ENCODE assay signal across 19 mouse cellular contexts in the genomic region with DNA sequence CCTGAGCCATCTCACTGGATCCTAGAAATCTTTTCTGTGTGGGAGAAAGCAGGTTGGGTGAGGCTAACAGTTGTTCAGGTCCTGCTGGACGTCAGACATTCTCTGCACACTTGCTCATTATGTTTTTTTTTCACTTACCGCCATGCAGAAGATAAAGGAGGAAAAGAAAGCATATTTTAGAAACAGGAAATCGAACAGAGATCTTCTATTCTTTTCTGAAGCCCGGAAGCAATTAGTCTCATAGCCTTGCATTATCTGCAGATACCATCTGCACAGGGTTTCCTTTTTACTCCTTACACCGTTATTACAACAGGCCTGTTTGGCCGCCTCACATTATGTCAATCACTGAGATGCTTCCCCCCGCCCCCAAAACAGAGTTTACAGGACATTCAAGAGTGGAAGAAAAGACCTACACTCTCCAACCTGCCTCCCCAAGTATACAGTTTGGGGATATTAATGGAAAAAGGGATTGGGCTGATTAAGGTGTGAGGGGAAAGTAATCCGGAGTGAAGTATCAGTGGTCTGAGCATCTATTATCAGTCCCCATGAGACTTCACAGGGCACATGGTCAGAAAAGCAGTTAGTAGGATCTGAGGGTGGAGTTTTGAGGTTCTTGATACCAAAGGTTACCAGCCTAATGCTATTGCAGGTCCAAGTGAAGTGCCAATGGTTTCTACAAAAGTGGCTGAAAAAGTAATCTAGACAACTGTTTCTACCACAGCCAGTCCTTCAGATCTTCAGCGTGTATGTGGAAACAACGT. TPM values are rescaled to one million over a fixed set of nuclear protein-coding genes. Genes with fewer than 3 reads are reported as not detected.
DNase-seq lines count a peak whose midpoint lies in the region; ATAC-seq and TF ChIP-seq lines count a peak whose summit lies in the region.
"Had no signal": no experiment of that assay in that cellular context is flagged by ENCODE, and none has a peak within 500 bp of the region (broad histone marks: within the 10 kb centered on the region; RNA-seq: fewer than 3 reads in every experiment).

No protein-coding gene starts in this region.

- H3K9ac ChIP-seq in heart, embryonic 11.5 days (ENCODE audit: low read depth, low read length), result no peak overlapping the region
- no peak overlapping the region for H3K9ac ChIP-seq in lung, embryonic 14.5 days
- no peak overlapping the region for H3K9ac ChIP-seq in lung, embryonic 16.5 days (ENCODE audit: low read length)
- H3K9ac ChIP-seq: heart, embryonic 12.5 days; hindbrain, embryonic 12.5 days; liver, embryonic 14.5 days; midbrain, embryonic 12.5 days had no signal

- intact Hi-C loops in left cerebral cortex, adult 2 months (cut with DNase I), result no loop called here

- H3K4me3 ChIP-seq in heart, embryonic 11.5 days (ENCODE audit: low read depth, low read length), result no peak overlapping the region
- no peak overlapping the region for H3K4me3 ChIP-seq in lung, embryonic 14.5 days (ENCODE audit: low read depth, low read length)
- H3K4me3 ChIP-seq in lung, embryonic 16.5 days (ENCODE audit: low read length), result no peak overlapping the region
- H3K4me3 ChIP-seq in left cerebral cortex, adult 2 months, result no peak overlapping the region
- H3K4me3 ChIP-seq: heart, embryonic 12.5 days; hindbrain, embryonic 12.5 days; limb, embryonic 10.5 days; midbrain, embryonic 12.5 days had no signal

- H3K4me1 ChIP-seq in heart, embryonic 11.5 days (ENCODE audit: control insufficient read depth, insufficient read depth, low read length), result no peaks in the 10 kb centered on the region
- H3K4me1 ChIP-seq in lung, embryonic 14.5 days (ENCODE audit: insufficient read depth), result no peaks in the 10 kb centered on the region
- H3K4me1 ChIP-seq in lung, embryonic 16.5 days (replicated peaks; ENCODE audit: control insufficient read depth, insufficient read depth, low read length), result no peaks in the 10 kb centered on the region
- H3K4me1 ChIP-seq: heart, embryonic 12.5 days; hindbrain, embryonic 12.5 days; limb, embryonic 10.5 days; midbrain, embryonic 12.5 days had no signal

- no peak overlapping the region for H3K4me2 ChIP-seq in heart, embryonic 11.5 days
- H3K4me2 ChIP-seq in lung, embryonic 14.5 days, result no peak overlapping the region
- H3K4me2 ChIP-seq in lung, embryonic 16.5 days (ENCODE audit: low read depth, low read length), result no peak overlapping the region
- H3K4me2 ChIP-seq: heart, embryonic 12.5 days; hindbrain, embryonic 12.5 days; midbrain, embryonic 12.5 days had no signal

- 49% methylated on average over 10 of the region's 10 CpGs for WGBS in heart, embryonic 11.5 days (ENCODE audit: insufficient replicate concordance)
- 50% methylated on average over 10 of the region's 10 CpGs for WGBS in lung, embryonic 14.5 days
- 53% methylated on average over 10 of the region's 10 CpGs for WGBS in lung, embryonic 16.5 days

- no peak for ATAC-seq in heart, embryonic 11.5 days (replicated peaks; ENCODE audit: insufficient number of reproducible peaks, low FRiP score, low TSS enrichment)
- ATAC-seq in lung, embryonic 14.5 days (ENCODE audit: insufficient read depth), result no peak; the same call in 1 of the 2 replicates
- ATAC-seq in lung, embryonic 16.5 days (ENCODE audit: low read depth), result peak; percentile 66
- ATAC-seq: forebrain, embryonic 16.5 days; intestine, postnatal 0 days had no signal

- TF ChIP-seq CTCF in lung, embryonic 14.5 days (IDR thresholded peaks at IDR 0.05; ENCODE audit: low read depth), result no peak
- TF ChIP-seq CTCF in left cerebral cortex, adult 2 months (IDR thresholded peaks at IDR 0.05), result no peak

- H3K27ac ChIP-seq in heart, embryonic 11.5 days (ENCODE audit: low read depth, low read length), result no peak overlapping the region
- no peak overlapping the region for H3K27ac ChIP-seq in lung, embryonic 14.5 days (ENCODE audit: low read depth)
- H3K27ac ChIP-seq in lung, embryonic 16.5 days (ENCODE audit: low read length), result peak overlapping the region; percentile 39
- H3K27ac ChIP-seq in left cerebral cortex, adult 2 months, result no peak overlapping the region
- H3K27ac ChIP-seq: hindbrain, embryonic 12.5 days; limb, embryonic 10.5 days; liver, embryonic 14.5 days; midbrain, embryonic 12.5 days had no signal

- H3K36me3 ChIP-seq in heart, embryonic 11.5 days (ENCODE audit: control insufficient read depth, insufficient read depth, low read length), result no peaks in the 10 kb centered on the region
- no peaks in the 10 kb centered on the region for H3K36me3 ChIP-seq in lung, embryonic 14.5 days (ENCODE audit: insufficient read depth)
- H3K36me3 ChIP-seq in lung, embryonic 16.5 days (ENCODE audit: control insufficient read depth, insufficient read depth, low read length), result no peaks in the 10 kb centered on the region
- H3K36me3 ChIP-seq: heart, embryonic 12.5 days; hindbrain, embryonic 12.5 days; limb, embryonic 10.5 days; midbrain, embryonic 12.5 days had no signal

- H3K9me3 ChIP-seq in heart, embryonic 11.5 days (replicated peaks; ENCODE audit: control insufficient read depth, low read length), result no peaks in the 10 kb centered on the region
- no peaks in the 10 kb centered on the region for H3K9me3 ChIP-seq in lung, embryonic 14.5 days (ENCODE audit: low read depth, low read length)
- no peaks in the 10 kb centered on the region for H3K9me3 ChIP-seq in lung, embryonic 16.5 days (ENCODE audit: control insufficient read depth, low read length)
- H3K9me3 ChIP-seq: heart, embryonic 12.5 days; hindbrain, embryonic 12.5 days; limb, embryonic 10.5 days; midbrain, embryonic 12.5 days had no signal

- peak; percentile 31 for DNase-seq in heart, adult 11 months
- DNase-seq in lung, embryonic 14.5 days, result peak; percentile 38
- DNase-seq in lung, postnatal 14 days, result no peak
- no peak for DNase-seq in left cerebral cortex, adult 2 months (ENCODE audit: extremely low spot score in 1 of 2, low spot score in 2 of 2)
- no peak for DNase-seq in urinary bladder, postnatal 10 days (ENCODE audit: low spot score)
- no peak for DNase-seq in embryo, embryonic 10 days (ENCODE audit: low spot score)
- DNase-seq: adrenal gland, postnatal 36 days; gastrocnemius, postnatal 10 days; right cerebral cortex, postnatal 25 days; thymus, adult 18-20 months had no signal

- H3K27me3 ChIP-seq in heart, embryonic 11.5 days (ENCODE audit: control insufficient read depth, insufficient read depth, low read length), result no peaks in the 10 kb centered on the region
- H3K27me3 ChIP-seq in lung, embryonic 14.5 days (ENCODE audit: insufficient read depth, low read length), result no peaks in the 10 kb centered on the region
- no peaks in the 10 kb centered on the region for H3K27me3 ChIP-seq in lung, embryonic 16.5 days (ENCODE audit: control insufficient read depth, insufficient read depth, low read depth, low read length)
- H3K27me3 ChIP-seq: heart, embryonic 12.5 days; hindbrain, embryonic 12.5 days; midbrain, embryonic 12.5 days had no signal

RNA-seq across cellular contexts. Expression of gene Hnrnph2, which starts 40.2 kb away (rescaled TPM):
- 83.0 and 125 TPM in 2 replicates for polyA plus RNA-seq in heart, embryonic 11.5 days (2014; fragmentation: Nextera tagmentation; extraction: Ambion mirVana)
- polyA plus RNA-seq in lung, embryonic 14.5 days (2014; fragmentation: Nextera tagmentation; extraction: Ambion mirVana), result 112 TPM in 2 replicates
- 160 and 172 TPM in 2 replicates for polyA plus RNA-seq in lung, embryonic 16.5 days (2015; fragmentation: Nextera tagmentation; extraction: Ambion mirVana)
- 100 to 1,000 TPM; 149 to 161 TPM for total RNA-seq in left cerebral cortex, adult 2 months (2021)

RNA-seq across cellular contexts. Expression of gene Gla, which starts 40.3 kb away (rescaled TPM):
- polyA plus RNA-seq in heart, embryonic 11.5 days (2014; fragmentation: Nextera tagmentation; extraction: Ambion mirVana), result 3.7 TPM in 2 replicates
- polyA plus RNA-seq in lung, embryonic 14.5 days (2014; fragmentation: Nextera tagmentation; extraction: Ambion mirVana), result 3.0 and 5.1 TPM in 2 replicates
- 6.9 TPM in 2 replicates for polyA plus RNA-seq in lung, embryonic 16.5 days (2015; fragmentation: Nextera tagmentation; extraction: Ambion mirVana)
- 10 to 100 TPM; 11.0 to 12.2 TPM for total RNA-seq in left cerebral cortex, adult 2 months (2021)

RNA-seq across cellular contexts. Expression of gene Armcx4, which starts 45.1 kb away (rescaled TPM):
- polyA plus RNA-seq in heart, embryonic 11.5 days (2014; fragmentation: Nextera tagmentation; extraction: Ambion mirVana), result 4.6 and 5.1 TPM in 2 replicates
- polyA plus RNA-seq in lung, embryonic 14.5 days (2014; fragmentation: Nextera tagmentation; extraction: Ambion mirVana), result 6.3 and 6.9 TPM in 2 replicates
- polyA plus RNA-seq in lung, embryonic 16.5 days (2015; fragmentation: Nextera tagmentation; extraction: Ambion mirVana), result 5.0 and 5.3 TPM in 2 replicates
- total RNA-seq in left cerebral cortex, adult 2 months (2021), result 10 to 100 TPM; 35.8 to 40.8 TPM

RNA-seq across cellular contexts. Expression of gene Rpl36a, which starts 55.7 kb away (rescaled TPM):
- 303 TPM in 2 replicates for polyA plus RNA-seq in heart, embryonic 11.5 days (2014; fragmentation: Nextera tagmentation; extraction: Ambion mirVana)
- 491 and 582 TPM in 2 replicates for polyA plus RNA-seq in lung, embryonic 14.5 days (2014; fragmentation: Nextera tagmentation; extraction: Ambion mirVana)
- 359 and 439 TPM in 2 replicates for polyA plus RNA-seq in lung, embryonic 16.5 days (2015; fragmentation: Nextera tagmentation; extraction: Ambion mirVana)
- total RNA-seq in left cerebral cortex, adult 2 months (2021), result 100 to 1,000 TPM; 104 to 106 TPM

RNA-seq across cellular contexts. Expression of gene Btk, which starts 57.8 kb away (rescaled TPM):
- 1.4 and 2.1 TPM in 2 replicates for polyA plus RNA-seq in heart, embryonic 11.5 days (2014; fragmentation: Nextera tagmentation; extraction: Ambion mirVana)
- polyA plus RNA-seq in lung, embryonic 14.5 days (2014; fragmentation: Nextera tagmentation; extraction: Ambion mirVana), result 0.84 and 1.2 TPM in 2 replicates
- 1.9 and 2.1 TPM in 2 replicates for polyA plus RNA-seq in lung, embryonic 16.5 days (2015; fragmentation: Nextera tagmentation; extraction: Ambion mirVana)
- under 1 TPM; 0.44 to 0.91 TPM for total RNA-seq in left cerebral cortex, adult 2 months (2021)

Comparison
In these comparisons a context has a peak if more than half of its experiments do, and no peak if none do; other contexts are left out.
1. DNase-seq: peak in heart, adult 11 months (single experiment) and lung, embryonic 14.5 days (single experiment); none in lung, postnatal 14 days (single experiment), left cerebral cortex, adult 2 months (0 of 2), urinary bladder, postnatal 10 days (single experiment) and embryo, embryonic 10 days (single experiment).